Mouse (Mus musculus): Measurements from ENCODE around the gene Ano10.

DNA sequence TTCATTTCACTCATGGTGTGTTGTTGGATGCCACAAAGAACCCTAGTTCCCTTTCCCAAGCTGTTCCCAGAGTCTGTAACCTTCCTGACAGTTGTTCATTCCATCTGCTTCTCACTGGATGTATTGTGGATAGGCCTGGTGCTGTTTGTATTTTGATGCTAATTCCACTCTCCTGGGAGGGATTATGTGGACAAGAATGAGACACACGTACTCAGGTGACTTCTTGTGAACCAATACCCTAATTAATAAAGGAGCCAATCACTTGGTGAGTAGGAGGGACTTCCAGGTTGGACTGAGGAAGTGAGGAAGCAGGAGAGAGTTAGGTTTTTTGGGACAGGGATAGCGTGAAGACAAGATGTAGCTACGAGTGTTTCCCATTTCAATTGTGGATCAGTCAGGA, 59.5 kb downstream of the Ano10 start:
- TF ChIP-seq GATA1 (IDR thresholded peaks at IDR 0.05; ENCODE audit: borderline replicate concordance, low read length): no peak
- TF ChIP-seq FLI1 (IDR thresholded peaks at IDR 0.05; ENCODE audit: low read length): no peak

Data from megakaryocyte, embryonic 14.5 days (primary cell).